Mouse (Mus musculus) erythroblast, embryonic 14.5 days (primary cell): Measurements from ENCODE around the gene Tnfrsf4.

ENCODE experiments used
- GATA1 ChIP-seq: IDR thresholded peaks from 2 replicates; pipeline ENCODE4 v1.6.1; 2012; ENCODE audit warnings: low read length, inconsistent platforms, mixed read lengths
- TAL1 ChIP-seq: IDR thresholded peaks from 3 replicates; pipeline ENCODE4 v1.6.1; 2012; ENCODE audit warnings: low read length, inconsistent platforms, mixed read lengths

- TF ChIP-seq GATA1 (no peak), TAL1 (no peak)
Measured at GRCm38 (mm10) chr4:156026013-156026412, 12.4 kb downstream of the Tnfrsf4 start, which contains the start of gene Tnfrsf18.
